Mouse (Mus musculus): ENCODE results near the gene Unc79.

DNA sequence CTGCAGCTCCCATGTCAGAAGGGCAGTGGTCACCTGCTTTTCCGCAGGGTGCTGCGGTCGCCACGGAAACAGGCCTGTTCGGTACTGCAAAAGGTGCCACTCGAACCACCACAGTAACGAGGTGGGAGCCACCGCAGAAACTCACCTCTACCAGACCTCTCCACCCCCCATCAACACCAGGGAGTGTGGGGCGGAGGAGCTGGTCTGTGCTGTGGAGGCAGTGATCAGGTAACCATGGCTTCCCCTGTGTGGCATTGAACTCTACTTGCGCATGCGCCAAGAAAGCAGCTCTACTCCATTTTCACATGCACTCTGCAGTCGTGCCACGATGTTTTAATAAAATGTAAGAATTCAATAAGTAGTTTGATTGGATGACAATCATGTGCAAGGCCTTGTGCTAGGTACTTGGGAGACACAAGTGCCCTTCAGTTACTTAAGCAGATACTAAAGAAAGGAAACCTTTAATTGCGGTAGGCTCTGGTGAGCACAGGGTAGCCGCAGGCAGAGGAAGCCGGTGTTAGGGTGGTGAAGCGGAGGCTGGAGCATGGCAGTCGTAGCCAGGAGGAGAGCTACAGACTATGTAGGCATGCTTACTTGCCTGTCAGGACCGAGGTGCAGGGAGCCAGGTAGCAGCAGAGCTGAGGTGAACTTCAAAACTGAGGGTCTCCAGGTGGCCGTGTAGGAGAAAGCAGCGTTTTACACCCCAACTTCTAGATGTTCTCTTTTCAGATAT is 110.8 kb downstream of the Unc79 start:
- TF ChIP-seq CTCF (IDR thresholded peaks at IDR 0.05; ENCODE audit: control insufficient read depth, insufficient read depth, low read length) (no peak), POLR2A (IDR thresholded peaks at IDR 0.05; ENCODE audit: borderline replicate concordance, control insufficient read depth, low read depth, low read length) (no peak)

Measured in bone marrow, adult 2 months (tissue).